Mouse (Mus musculus): ENCODE results near the gene Nradd.

Gene Nradd

DNA sequence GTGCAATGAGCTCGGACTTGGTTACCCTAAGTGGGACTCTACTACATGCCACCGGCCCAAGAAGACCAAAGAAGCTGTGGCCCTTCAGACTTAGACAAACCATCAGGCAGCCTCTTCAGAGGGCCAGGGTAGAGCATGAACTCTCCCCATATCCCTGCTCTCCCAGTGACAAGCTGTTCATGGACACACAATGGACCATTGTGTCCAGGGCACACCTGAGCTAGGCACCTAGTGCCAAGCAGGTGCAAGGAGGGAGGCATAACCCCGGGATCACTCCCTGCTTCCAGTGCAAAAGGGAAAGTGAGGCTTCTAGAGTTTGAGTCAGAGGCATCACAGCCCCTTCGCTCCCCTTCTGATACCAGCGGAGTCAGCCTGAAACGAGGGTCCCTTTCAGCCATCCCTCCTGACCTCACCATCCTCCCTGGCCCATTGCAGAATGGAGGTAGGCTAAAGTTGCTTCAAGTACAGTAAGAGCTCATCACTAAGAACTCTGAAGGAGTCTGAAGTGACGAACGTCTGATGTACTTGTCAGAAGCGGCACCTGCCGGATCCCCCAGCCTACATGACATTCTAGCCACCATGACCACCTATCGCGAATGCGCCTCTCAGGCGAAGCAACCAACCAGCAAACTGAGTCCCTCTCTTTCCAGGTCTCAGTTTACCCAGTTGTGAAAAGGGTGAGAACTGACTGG is 28.9 kb upstream of the Nradd start:
- in situ Hi-C loops (cut with MboI; ENCODE audit: low sequenced_read_pairs), result no loop called here

DNA sequence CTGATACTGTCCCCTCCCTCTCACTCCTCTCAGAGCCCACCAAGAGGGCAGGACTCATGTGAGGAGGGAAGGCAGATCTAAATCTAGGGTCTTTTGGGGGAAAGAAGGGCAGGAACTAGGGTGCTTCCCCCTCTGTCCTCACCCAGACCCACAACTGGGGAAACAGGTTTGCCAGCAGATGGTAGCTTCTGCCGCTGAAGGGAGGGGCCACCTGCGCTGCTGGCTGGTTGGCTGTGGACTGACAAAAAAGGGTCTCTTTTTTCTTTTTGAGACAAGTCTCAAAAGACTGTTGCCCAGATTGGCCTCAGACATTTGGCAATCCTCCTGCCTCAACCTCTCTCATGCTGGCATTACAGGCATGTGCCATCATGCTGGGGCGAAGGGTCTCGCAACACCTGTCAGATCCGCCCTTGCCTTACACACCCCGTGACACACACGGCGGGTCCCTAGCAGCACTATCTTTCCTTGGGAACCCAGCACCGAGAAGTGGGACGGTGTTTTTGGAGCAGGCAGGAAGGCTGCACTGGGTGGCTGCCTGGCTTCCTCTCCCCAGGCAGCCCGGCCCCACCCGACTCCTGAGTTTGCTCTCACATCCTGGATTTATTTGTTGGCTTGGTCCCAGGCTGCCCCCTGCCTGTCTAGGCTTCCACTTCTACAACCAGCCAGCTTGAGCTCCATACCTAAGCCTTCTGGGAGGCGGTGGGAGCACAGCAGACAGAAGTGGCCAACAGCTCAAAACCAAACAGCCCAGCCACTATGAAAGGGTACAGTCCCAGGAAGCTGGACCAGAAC is 27.9 kb upstream of the Nradd start:
- in situ Hi-C loops (cut with MboI; ENCODE audit: low sequenced_read_pairs), result no loop called here

GRCm38 (mm10) chr9:110649775-110650174 is 25.5 kb upstream of the Nradd start:
- in situ Hi-C loops (cut with MboI; ENCODE audit: low sequenced_read_pairs), result no loop called here

- in situ Hi-C loops (cut with MboI; ENCODE audit: low sequenced_read_pairs), result no loop called here
Measured at GRCm38 (mm10) chr9:110645219-110645618, 21.0 kb upstream of the Nradd start.

- in situ Hi-C loops (cut with MboI; ENCODE audit: low sequenced_read_pairs), result no loop called here
Measured at GRCm38 (mm10) chr9:110644295-110644694, 20.0 kb upstream of the Nradd start.

- in situ Hi-C loops (cut with MboI; ENCODE audit: low sequenced_read_pairs), result no loop called here
Measured at GRCm38 (mm10) chr9:110643787-110644186, 19.5 kb upstream of the Nradd start.

GRCm38 (mm10) chr9:110642812-110643524 is 18.7 kb upstream of the Nradd start:
- in situ Hi-C loops (cut with MboI; ENCODE audit: low sequenced_read_pairs), result no loop called here

DNA sequence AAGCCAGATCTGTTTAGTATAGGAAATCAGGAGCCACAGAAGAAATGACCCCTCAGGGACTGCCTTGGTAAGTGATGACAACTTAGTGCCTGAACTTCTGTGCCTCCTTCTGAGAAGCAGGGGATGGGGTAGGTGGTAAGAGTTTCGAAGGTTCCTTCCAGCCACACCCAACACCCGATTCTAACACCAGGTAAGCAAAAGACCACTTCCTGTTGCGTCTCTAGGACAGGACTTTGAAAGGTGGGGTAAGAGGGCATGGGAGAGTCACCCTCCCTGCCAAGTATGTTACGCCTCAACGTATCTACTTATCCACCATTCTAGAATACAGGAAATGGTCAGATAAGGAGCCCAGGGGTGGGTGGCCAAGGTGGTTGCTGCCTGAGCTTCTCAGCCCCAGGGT is 16.8 kb upstream of the Nradd start:
- in situ Hi-C loops (cut with MboI; ENCODE audit: low sequenced_read_pairs), result no loop called here

- in situ Hi-C loops (cut with MboI; ENCODE audit: low sequenced_read_pairs), result no loop called here
Measured at GRCm38 (mm10) chr9:110638611-110639021, 14.4 kb upstream of the Nradd start.

GRCm38 (mm10) chr9:110635225-110635624 is 11.0 kb upstream of the Nradd start:
- in situ Hi-C loops (cut with MboI; ENCODE audit: low sequenced_read_pairs), result no loop called here

DNA sequence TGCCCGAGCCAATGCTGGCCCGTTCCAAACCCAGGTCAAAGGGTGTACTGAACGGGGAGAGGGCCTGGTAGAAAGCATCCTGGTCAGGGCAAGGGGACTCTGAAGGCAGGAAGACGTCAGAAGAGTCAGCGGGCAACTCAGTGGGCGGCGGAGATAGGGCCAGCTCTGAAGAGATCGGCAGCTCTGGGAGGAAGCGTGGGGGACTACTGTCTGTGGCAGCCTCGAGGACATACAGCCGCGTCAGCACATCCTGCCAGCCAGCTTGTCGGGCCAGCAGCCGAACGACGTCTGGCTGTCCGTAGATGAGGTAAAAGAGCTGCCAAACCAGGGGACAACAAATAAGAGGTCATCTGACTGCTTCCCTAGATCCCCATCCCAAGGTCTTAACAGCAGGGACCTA is 9.6 kb upstream of the Nradd start:
- in situ Hi-C loops (cut with MboI; ENCODE audit: low sequenced_read_pairs), result no loop called here

GRCm38 (mm10) chr9:110632671-110633070 is 8.4 kb upstream of the Nradd start:
- in situ Hi-C loops (cut with MboI; ENCODE audit: low sequenced_read_pairs), result no loop called here

- in situ Hi-C loops (cut with MboI; ENCODE audit: low sequenced_read_pairs), result no loop called here
Measured at GRCm38 (mm10) chr9:110631651-110632275, 7.5 kb upstream of the Nradd start.

DNA sequence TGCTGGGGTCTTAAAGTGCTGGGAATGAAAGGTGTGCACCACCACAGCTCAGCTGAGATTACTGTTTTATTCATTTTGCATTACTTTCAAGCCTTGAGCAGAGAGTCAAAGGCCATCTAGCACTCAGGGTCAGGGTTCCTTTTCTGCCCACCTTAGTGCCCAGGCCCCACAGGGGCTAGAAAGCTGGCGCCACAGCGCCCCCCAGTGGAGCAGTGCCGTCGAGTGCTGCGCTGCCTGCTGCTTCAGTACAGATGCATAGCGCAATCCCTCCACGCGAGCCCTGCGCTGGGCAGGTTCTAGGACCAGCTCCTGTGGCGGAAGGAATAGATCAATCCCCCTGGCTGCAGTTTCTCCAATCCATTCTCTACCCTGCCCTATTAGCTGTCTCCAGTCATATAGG is 6.9 kb upstream of the Nradd start:
- in situ Hi-C loops (cut with MboI; ENCODE audit: low sequenced_read_pairs), result no loop called here

DNA sequence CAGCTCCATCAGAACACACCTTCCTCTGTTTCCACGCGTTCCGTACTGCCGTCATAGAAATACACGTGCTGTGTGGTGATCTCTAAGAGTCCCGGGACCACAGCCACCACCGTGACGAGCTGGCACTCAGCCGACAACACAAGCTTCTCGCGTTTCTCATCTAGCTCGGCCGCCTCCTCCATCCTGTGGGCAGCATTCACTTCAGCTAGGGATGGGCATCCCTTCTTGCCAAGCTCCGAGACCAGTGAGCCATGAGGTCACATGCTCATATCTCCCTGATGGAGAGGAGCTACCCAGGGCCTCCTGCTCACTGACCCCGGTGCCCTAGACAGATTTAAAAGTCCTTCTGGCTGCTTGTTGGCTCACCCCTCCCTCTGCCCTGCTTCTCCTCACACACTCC is 5.9 kb upstream of the Nradd start:
- in situ Hi-C loops (cut with MboI; ENCODE audit: low sequenced_read_pairs), result no loop called here

DNA sequence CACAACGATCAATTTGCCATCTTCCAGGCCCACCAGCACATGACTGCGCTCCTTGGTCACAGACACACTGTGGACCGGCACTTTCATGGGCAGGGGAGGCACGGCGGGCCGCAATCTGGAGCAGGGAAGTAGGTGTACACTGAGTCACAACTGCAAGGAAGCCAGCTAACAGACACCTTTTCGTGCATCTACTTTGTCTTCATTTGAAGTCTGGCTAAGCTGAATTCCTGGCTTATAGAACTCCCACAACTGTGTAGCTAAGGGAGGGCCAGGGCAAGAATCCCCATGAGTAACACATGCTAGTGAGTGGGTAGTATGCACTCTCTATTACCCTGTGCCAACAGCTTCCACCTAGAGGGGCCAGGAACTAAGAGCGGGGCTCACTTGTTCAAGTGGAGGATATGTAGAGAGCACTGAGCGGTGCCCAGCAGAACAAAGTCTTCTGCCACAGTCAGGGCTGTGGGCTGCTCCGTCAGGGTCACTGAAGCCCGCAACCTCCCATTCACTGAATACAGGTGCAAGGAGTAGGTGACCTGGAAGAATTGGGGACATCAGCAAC is 1.2 kb upstream of the Nradd start:
- in situ Hi-C loops (cut with MboI; ENCODE audit: low sequenced_read_pairs), result no loop called here

- in situ Hi-C loops (cut with MboI; ENCODE audit: low sequenced_read_pairs), result no loop called here
Measured at GRCm38 (mm10) chr9:110623416-110624195, 646 bp downstream of the Nradd start.

GRCm38 (mm10) chr9:110622621-110623219 is 1.5 kb downstream of the Nradd start:
- in situ Hi-C loops (cut with MboI; ENCODE audit: low sequenced_read_pairs), result no loop called here

DNA sequence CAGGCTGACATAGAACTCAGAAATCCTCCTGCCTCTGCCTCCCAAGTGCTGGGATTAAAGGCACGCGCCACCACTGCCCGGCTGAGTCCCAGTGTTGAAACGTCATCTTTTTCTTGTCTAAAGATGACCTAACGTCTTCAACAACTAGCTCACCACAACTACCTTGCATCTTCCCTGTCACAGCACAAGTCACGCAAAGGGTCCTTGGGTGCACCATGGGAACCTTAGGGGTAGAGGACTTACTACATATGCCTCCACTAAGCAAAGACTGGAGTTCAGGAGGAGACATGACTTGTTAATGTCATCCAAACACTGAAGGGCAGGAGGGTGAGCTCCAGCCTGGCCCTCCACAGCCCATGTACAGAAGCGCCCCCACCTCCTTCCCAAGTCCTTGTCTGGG is 3.6 kb downstream of the Nradd start:
- in situ Hi-C loops (cut with MboI; ENCODE audit: low sequenced_read_pairs), result no loop called here

- in situ Hi-C loops (cut with MboI; ENCODE audit: low sequenced_read_pairs), result no loop called here
Measured at GRCm38 (mm10) chr9:110620180-110620579, 4.1 kb downstream of the Nradd start.

Data from CH12F3 (cell line).